Mouse (Mus musculus): ENCODE results near the gene F11r. TPM values are rescaled to one million over a fixed set of nuclear protein-coding genes. Genes with fewer than 3 reads are reported as not detected.
"Not testable (repeated sequence)": the region's sequence is repeated elsewhere in the genome, so short reads cannot be mapped to it uniquely, and the experiment has no call there.

F11r gene
- polyA plus RNA-seq, 1 experiment from 2014 or later, result 10.5 TPM

DNA sequence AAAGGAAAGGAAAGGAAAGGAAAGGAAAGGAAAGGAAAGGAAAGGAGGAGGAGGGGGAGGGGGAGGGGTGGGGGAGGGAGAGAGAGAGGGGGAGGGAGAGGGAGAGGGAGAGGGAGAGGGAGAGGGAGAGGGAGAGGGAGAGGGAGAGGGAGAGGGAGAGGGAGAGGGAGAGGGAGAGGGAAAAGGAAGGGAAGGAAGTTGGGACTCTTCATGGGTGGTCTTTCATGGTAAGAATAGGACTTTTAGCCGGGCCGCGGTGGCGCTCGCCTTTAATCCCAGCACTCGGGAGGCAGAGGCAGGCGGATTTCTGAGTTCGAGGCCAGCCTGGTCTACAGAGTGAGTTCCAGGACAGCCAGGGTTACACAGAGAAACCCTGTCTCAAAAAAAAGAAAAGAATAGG is 34.6 kb downstream of the F11r start:
- 85% methylated on average over 6 of the region's 8 CpGs for WGBS
- H3K4me1 ChIP-seq (ENCODE audit: control insufficient read depth, insufficient read depth, low read length); ATAC-seq; H3K4me3 ChIP-seq (ENCODE audit: low read depth, low read length); H3K27ac ChIP-seq (ENCODE audit: low read length); H3K36me3 ChIP-seq (ENCODE audit: control insufficient read depth, insufficient read depth, low read length); H3K9ac ChIP-seq (ENCODE audit: low read depth, low read length); H3K27me3 ChIP-seq (ENCODE audit: control insufficient read depth, insufficient read depth, low read depth, low read length); H3K4me2 ChIP-seq (ENCODE audit: low read length); H3K9me3 ChIP-seq (replicated peaks; ENCODE audit: control insufficient read depth, low read length, poor library complexity, severe bottlenecking): not testable (repeated sequence)

DNA sequence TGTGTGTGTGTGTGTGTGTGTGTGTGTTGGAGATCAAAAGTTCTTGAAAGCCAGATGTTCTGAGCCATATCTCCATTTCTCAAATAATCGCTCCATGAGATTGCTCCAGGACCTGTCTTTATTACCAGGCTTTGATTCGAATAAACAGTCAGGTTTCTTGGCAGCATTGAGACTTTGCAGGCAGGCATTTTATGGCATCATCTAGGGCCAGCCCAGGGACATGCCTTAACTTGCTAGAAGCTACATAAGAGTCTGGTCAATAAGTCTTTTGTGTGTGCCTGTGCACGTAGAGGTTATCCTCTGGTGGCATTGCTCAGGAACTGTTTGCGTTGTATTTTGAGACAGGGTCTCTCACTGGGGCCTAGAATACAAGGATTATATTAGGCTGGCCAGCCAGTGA is 36.2 kb downstream of the F11r start:
- Histone ChIP-seq H3K9me3 (replicated peaks; ENCODE audit: control insufficient read depth, low read length, poor library complexity, severe bottlenecking) (no peaks in the 10 kb centered on the region), H3K27me3 (ENCODE audit: control insufficient read depth, insufficient read depth, low read depth, low read length) (no peaks in the 10 kb centered on the region), H3K4me2 (ENCODE audit: low read length) (no peak overlapping the region), H3K4me3 (ENCODE audit: low read depth, low read length) (no peak overlapping the region), H3K9ac (ENCODE audit: low read depth, low read length) (no peak overlapping the region), H3K36me3 (ENCODE audit: control insufficient read depth, insufficient read depth, low read length) (no peaks in the 10 kb centered on the region), H3K27ac (ENCODE audit: low read length) (no peak overlapping the region), H3K4me1 (ENCODE audit: control insufficient read depth, insufficient read depth, low read length) (no peaks in the 10 kb centered on the region)
- 81% methylated on average over 4 of the region's 4 CpGs for WGBS
- no peak for ATAC-seq

DNA sequence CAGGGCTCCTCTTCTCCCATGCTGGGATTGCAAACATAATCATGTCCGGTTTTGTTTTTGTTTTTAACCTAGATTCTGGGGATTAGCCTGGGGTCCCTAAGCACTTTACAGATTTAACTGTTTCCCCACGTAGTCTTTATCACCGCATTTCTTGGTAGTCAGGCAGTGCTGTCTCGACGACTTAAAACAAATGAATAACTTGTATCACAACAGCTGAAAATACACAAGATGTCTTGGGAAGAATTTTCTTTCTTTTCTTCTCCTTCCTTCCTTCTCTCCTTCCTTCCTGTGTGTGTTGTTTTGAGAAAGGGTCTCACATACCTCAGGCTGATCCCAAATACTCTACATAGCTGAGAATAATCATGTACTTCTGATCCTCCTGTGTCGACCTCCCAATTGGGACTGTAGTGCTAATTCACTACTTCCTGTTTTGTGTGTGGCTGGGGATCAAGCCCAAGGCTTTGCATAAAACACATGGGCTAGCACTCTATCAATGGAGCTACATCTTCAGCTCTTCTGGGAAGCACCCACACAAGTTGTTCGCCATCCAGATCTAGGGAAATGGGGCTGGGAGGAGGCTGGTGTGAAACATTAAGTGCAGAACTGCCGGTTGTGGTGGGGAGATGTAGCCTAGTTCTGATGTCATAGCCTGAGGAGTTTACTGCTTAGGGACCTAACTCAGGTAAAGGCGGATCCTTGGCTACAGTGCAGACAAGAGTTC is 36.7 kb downstream of the F11r start:
- Histone ChIP-seq H3K27ac (ENCODE audit: low read length) (no peak overlapping the region), H3K4me1 (ENCODE audit: control insufficient read depth, insufficient read depth, low read length) (no peaks in the 10 kb centered on the region), H3K36me3 (ENCODE audit: control insufficient read depth, insufficient read depth, low read length) (no peaks in the 10 kb centered on the region), H3K9me3 (replicated peaks; ENCODE audit: control insufficient read depth, low read length, poor library complexity, severe bottlenecking) (no peaks in the 10 kb centered on the region), H3K27me3 (ENCODE audit: control insufficient read depth, insufficient read depth, low read depth, low read length) (no peaks in the 10 kb centered on the region), H3K9ac (ENCODE audit: low read depth, low read length) (no peak overlapping the region), H3K4me2 (ENCODE audit: low read length) (no peak overlapping the region), H3K4me3 (ENCODE audit: low read depth, low read length) (no peak overlapping the region)
- no peak for ATAC-seq
- 73% methylated on average over 9 of the region's 9 CpGs for WGBS

DNA sequence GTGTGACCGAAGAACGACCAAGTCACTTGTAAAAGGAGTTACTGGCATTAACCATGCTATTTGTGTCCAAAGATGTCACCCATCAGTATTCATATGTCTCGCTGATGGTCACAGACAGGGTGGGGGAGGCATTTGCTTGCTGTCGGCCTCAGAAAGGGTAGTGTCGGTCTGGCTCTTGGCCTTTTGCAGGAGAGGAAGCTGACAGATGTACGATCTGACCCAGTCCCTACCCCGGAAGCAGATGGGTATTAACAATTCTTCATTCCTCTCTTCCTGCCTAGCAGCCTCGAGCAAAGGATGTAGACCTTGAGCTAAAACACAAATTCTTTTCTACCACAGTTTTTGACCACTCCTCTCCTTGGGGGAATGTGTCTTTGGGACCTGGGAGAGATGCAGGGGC is 39.8 kb downstream of the F11r start:
- Histone ChIP-seq H3K27me3 (ENCODE audit: control insufficient read depth, insufficient read depth, low read depth, low read length) (no peaks in the 10 kb centered on the region), H3K9me3 (replicated peaks; ENCODE audit: control insufficient read depth, low read length, poor library complexity, severe bottlenecking) (no peaks in the 10 kb centered on the region), H3K4me3 (ENCODE audit: low read depth, low read length) (no peak overlapping the region), H3K4me2 (ENCODE audit: low read length) (no peak overlapping the region), H3K4me1 (ENCODE audit: control insufficient read depth, insufficient read depth, low read length) (no peaks in the 10 kb centered on the region), H3K36me3 (ENCODE audit: control insufficient read depth, insufficient read depth, low read length) (no peaks in the 10 kb centered on the region), H3K27ac (ENCODE audit: low read length) (no peak overlapping the region), H3K9ac (ENCODE audit: low read depth, low read length) (no peak overlapping the region)
- 81% methylated on average over 8 of the region's 8 CpGs for WGBS
- no peak for ATAC-seq

- Histone ChIP-seq H3K4me1 (ENCODE audit: control insufficient read depth, insufficient read depth, low read length) (no peaks in the 10 kb centered on the region), H3K27ac (ENCODE audit: low read length) (no peak overlapping the region), H3K9ac (ENCODE audit: low read depth, low read length) (peak overlapping the region; percentile 25; the same call in 1 of the 2 replicates), H3K9me3 (replicated peaks; ENCODE audit: control insufficient read depth, low read length, poor library complexity, severe bottlenecking) (peaks cover 2% of the 10 kb centered on the region; the same call in 1 of the 2 replicates), H3K27me3 (ENCODE audit: control insufficient read depth, insufficient read depth, low read depth, low read length) (no peaks in the 10 kb centered on the region), H3K4me3 (ENCODE audit: low read depth, low read length) (peak overlapping the region; percentile 20), H3K4me2 (ENCODE audit: low read length) (peak overlapping the region; percentile 42), H3K36me3 (ENCODE audit: control insufficient read depth, insufficient read depth, low read length) (no peaks in the 10 kb centered on the region)
- WGBS, result 75% methylated on average over 27 of the region's 27 CpGs
- ATAC-seq, result peak; percentile 56
Measured at GRCm38 (mm10) chr1:171477758-171478545, 40.6 kb downstream of the F11r start.

GRCm38 (mm10) chr1:171478968-171479367 is 41.6 kb downstream of the F11r start:
- H3K36me3 ChIP-seq (ENCODE audit: control insufficient read depth, insufficient read depth, low read length), result no peaks in the 10 kb centered on the region
- WGBS, result 55% methylated on average over 2 of the region's 2 CpGs
- no peaks in the 10 kb centered on the region for H3K4me1 ChIP-seq (ENCODE audit: control insufficient read depth, insufficient read depth, low read length)
- H3K9me3 ChIP-seq (replicated peaks; ENCODE audit: control insufficient read depth, low read length, poor library complexity, severe bottlenecking), result peaks cover 4% of the 10 kb centered on the region; the same call in 1 of the 2 replicates
- H3K9ac ChIP-seq (ENCODE audit: low read depth, low read length), result no peak overlapping the region
- peak; percentile 60 for ATAC-seq
- H3K4me2 ChIP-seq (ENCODE audit: low read length), result no peak overlapping the region
- H3K27ac ChIP-seq (ENCODE audit: low read length), result no peak overlapping the region
- no peaks in the 10 kb centered on the region for H3K27me3 ChIP-seq (ENCODE audit: control insufficient read depth, insufficient read depth, low read depth, low read length)
- H3K4me3 ChIP-seq (ENCODE audit: low read depth, low read length), result no peak overlapping the region

- 90% methylated on average over 13 of the region's 13 CpGs for WGBS
- Histone ChIP-seq H3K9ac (ENCODE audit: low read depth, low read length) (no peak overlapping the region), H3K36me3 (ENCODE audit: control insufficient read depth, insufficient read depth, low read length) (no peaks in the 10 kb centered on the region), H3K4me2 (ENCODE audit: low read length) (no peak overlapping the region), H3K27me3 (ENCODE audit: control insufficient read depth, insufficient read depth, low read depth, low read length) (no peaks in the 10 kb centered on the region), H3K4me1 (ENCODE audit: control insufficient read depth, insufficient read depth, low read length) (no peaks in the 10 kb centered on the region), H3K9me3 (replicated peaks; ENCODE audit: control insufficient read depth, low read length, poor library complexity, severe bottlenecking) (peaks cover 3% of the 10 kb centered on the region; the same call in 1 of the 2 replicates), H3K4me3 (ENCODE audit: low read depth, low read length) (no peak overlapping the region), H3K27ac (ENCODE audit: low read length) (no peak overlapping the region)
- ATAC-seq, result no peak
Measured at GRCm38 (mm10) chr1:171494241-171494640, 56.9 kb downstream of the F11r start.

DNA sequence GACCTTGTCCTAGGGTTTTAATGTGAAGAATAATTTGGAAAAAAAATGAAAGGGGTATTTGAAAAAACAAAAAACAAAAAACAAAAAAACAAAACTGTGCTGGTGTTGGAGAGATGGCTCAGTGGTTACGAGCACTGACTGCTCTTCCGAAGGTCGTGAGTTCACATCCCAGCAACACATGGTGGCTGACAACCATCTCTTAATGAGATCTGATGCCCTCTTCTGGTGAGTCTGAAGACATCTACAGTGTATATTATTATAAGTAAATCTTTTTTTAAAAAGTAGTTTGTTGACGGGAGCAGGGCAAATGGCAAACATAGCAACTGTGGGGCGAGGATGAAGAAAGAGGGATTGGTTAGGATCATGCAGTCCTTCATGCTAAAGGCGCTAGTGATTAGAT is 58.0 kb downstream of the F11r start:
- Histone ChIP-seq H3K36me3 (ENCODE audit: control insufficient read depth, insufficient read depth, low read length) (no peaks in the 10 kb centered on the region), H3K4me2 (ENCODE audit: low read length) (no peak overlapping the region), H3K4me3 (ENCODE audit: low read depth, low read length) (no peak overlapping the region), H3K9me3 (replicated peaks; ENCODE audit: control insufficient read depth, low read length, poor library complexity, severe bottlenecking) (peaks cover 3% of the 10 kb centered on the region; the same call in 1 of the 2 replicates), H3K4me1 (ENCODE audit: control insufficient read depth, insufficient read depth, low read length) (no peaks in the 10 kb centered on the region), H3K27ac (ENCODE audit: low read length) (no peak overlapping the region), H3K27me3 (ENCODE audit: control insufficient read depth, insufficient read depth, low read depth, low read length) (no peaks in the 10 kb centered on the region), H3K9ac (ENCODE audit: low read depth, low read length) (no peak overlapping the region)
- no peak for ATAC-seq
- WGBS, result 93% methylated on average over 6 of the region's 6 CpGs

DNA sequence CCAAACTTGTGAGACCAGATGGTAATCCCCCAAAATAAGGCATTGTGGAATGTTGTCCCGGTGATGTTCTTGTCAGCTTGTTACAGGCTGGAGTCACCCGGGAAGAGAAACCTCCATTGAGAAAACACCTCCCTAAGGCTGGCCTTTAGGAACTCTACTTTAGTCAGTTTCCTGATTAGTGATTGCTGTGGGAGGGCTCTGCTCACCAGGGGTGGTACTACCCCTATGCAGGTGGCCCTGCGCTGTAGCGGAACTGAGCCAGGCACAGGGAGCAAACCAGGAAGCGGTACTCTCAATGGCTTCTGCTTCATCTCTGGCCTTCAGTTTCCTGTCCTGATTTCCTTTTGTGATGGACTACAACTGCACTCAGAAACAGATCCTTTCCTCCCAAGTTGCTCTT is 62.5 kb downstream of the F11r start:
- Histone ChIP-seq H3K27ac (ENCODE audit: low read length) (no peak overlapping the region), H3K9me3 (replicated peaks; ENCODE audit: control insufficient read depth, low read length, poor library complexity, severe bottlenecking) (no peaks in the 10 kb centered on the region), H3K4me2 (ENCODE audit: low read length) (no peak overlapping the region), H3K36me3 (ENCODE audit: control insufficient read depth, insufficient read depth, low read length) (no peaks in the 10 kb centered on the region), H3K27me3 (ENCODE audit: control insufficient read depth, insufficient read depth, low read depth, low read length) (no peaks in the 10 kb centered on the region), H3K4me3 (ENCODE audit: low read depth, low read length) (no peak overlapping the region), H3K9ac (ENCODE audit: low read depth, low read length) (no peak overlapping the region), H3K4me1 (ENCODE audit: control insufficient read depth, insufficient read depth, low read length) (peaks cover 8% of the 10 kb centered on the region)
- 75% methylated on average over 5 of the region's 5 CpGs for WGBS
- no peak for ATAC-seq

All from midbrain, embryonic 16.5 days (tissue).